Mouse (Mus musculus): ENCODE results near the gene Retreg3.
A peak's percentile ranks its signal among the peaks of the same experiment; 100 is the strongest.

Gene Retreg3

DNA sequence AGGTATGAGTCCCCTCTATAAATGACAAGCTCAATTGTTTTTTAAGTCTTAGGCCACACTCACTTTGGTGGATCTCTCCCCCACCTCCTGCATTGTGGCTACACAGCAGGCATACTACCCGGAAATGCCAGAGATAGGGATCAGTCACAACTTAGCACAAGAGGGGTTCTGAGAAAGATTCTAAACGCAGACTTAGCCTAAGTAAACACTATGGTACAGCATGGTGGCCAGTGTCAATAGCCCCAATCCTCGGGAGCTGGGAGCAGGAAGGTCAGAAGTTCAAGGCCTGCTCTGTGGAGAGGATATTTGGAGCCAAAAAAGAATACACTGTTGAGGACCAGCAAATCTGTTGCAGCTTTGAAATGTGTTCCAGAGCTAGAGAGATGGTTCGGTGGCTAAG, 1.6 kb downstream of the Retreg3 start:
- peak; percentile 47 for DNase-seq (ENCODE audit: low read depth)

DNA sequence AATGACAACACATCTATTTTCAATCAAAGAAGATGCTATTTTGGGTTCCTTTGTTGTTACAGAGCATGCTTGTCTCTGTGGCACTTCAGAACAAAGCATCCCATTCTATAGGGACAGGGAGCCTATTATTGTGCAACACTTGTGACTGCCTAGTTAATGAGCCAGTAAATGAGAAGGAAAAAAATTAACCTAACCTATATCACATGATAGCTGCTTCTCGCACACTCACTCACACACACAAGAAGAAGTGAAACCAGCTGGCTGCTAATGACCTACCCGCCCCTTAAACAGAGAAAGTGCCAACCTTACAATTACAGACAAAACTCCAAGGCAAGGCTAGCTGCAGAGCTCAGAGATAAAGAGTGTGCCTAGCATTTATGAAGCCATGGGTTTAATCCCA, 4.1 kb downstream of the Retreg3 start:
- DNase-seq (ENCODE audit: low read depth): no peak

DNA sequence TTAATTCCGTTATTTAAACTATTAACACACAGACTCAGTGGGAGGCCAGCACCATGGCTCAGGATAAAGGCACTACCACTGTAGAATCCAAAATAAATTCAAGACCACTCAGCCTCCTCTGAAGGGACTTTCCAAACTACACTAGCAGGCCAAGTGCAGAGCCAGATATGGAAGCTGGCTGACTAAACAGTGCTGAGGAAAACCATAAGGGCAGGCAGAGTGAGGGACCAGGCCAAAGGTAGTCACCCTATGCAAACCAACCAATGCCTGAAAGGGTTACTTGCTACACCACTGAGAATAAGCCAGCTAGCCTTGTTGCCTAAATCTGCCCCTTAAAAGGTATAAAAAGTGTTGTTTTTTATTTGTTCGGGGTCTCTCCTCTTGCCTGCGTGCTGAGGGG, 7.5 kb downstream of the Retreg3 start:
- no peak for DNase-seq (ENCODE audit: low read depth)

GRCm38 (mm10) chr11:101111178-101111577, 8.5 kb downstream of the Retreg3 start:
- DNase-seq (ENCODE audit: low read depth): no peak

DNA sequence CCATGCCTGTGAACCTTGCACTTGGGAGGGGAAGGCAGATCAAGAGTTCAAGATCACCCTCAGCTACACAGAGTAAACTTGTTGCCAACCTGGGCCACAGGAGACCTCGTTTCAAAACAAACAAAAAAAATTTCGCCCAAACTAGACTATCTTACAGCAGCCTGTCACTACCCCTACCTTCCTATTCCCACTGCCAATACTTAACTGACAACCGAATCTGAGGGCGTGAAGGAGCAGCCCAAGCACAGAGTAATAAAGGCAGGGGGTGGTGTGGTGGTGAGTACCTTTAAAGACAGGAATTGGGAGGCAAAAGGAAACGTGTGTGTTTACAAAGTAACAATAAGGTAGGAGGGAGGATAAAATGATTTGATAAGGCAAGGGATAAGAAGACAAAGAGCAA, 9.0 kb downstream of the Retreg3 start:
- no peak for DNase-seq (ENCODE audit: low read depth)

GRCm38 (mm10) chr11:101109351-101109750, 10.3 kb downstream of the Retreg3 start:
- DNase-seq (ENCODE audit: low read depth): no peak

GRCm38 (mm10) chr11:101103011-101103410, 16.7 kb downstream of the Retreg3 start:
- no peak for DNase-seq (ENCODE audit: low read depth)

GRCm38 (mm10) chr11:101098231-101098630, 21.5 kb downstream of the Retreg3 start:
- no peak for DNase-seq (ENCODE audit: low read depth)

DNA sequence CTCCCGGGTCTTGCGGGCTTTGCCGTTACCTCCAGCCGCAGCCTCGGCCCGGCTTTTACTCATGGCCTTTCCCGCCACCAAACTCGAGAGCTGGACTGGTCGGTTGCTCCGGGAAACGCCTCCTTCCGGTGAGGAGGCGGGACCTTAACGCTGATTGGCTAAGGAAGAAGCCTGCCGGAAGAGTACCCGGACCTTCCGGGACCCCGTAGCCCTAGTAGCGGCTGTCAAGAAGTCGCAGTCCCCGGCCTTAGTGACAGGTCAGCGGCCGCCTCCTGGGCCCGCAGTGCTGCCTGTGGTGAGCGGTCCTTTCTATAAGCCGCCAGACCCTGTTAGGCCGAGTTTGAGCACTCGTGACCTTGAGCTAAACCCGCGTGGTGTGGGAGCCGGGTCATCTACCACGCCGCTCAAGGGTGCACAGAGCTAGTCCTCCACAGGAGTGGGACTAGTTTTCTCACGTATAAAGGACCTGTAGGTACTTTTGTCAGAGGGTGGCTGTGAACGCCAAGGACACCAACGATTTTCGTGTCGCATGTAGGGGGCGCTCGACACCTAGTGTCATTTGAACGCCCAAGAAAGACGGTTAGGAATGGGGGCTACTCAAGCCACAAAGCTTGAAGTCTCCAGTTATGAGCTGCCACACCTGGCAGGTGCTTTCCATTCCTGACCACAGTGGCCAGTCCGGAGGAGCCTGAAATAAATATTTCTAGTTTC, 24.2 kb downstream of the Retreg3 start, which contains the start of gene Psmc3ip:
Gene Psmc3ip (minus strand): TSS at position 123 of the 711 bp plus-strand sequence.
- DNase-seq (ENCODE audit: low read depth): peak; percentile 96

DNA sequence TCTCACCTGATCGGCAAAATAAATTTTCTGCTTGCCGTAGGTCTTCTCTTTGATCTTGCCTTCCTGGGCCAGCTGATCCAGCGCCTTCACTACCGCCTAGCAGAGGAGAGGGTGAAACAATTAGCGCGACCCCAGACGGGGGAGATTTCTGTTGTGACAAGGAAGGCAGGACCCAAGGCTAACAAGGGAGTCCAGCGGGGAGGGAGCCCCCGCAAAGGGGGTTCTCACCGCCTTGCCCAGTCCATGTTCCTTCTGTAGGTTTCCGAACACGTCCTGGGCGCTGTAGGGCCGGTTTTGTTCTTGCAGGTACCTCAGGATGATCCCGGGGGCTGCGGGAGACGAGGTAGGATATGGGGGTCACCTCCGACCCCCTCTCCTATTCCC, 24.8 kb downstream of the Retreg3 start:
- DNase-seq (ENCODE audit: low read depth): no peak

- no peak for DNase-seq (ENCODE audit: low read depth)
These were observed 29.8 kb downstream of the Retreg3 start for GRCm38 (mm10) chr11:101089931-101090330.

- DNase-seq (ENCODE audit: low read depth): no peak
These were observed 32.0 kb downstream of the Retreg3 start for GRCm38 (mm10) chr11:101087682-101088055.

DNA sequence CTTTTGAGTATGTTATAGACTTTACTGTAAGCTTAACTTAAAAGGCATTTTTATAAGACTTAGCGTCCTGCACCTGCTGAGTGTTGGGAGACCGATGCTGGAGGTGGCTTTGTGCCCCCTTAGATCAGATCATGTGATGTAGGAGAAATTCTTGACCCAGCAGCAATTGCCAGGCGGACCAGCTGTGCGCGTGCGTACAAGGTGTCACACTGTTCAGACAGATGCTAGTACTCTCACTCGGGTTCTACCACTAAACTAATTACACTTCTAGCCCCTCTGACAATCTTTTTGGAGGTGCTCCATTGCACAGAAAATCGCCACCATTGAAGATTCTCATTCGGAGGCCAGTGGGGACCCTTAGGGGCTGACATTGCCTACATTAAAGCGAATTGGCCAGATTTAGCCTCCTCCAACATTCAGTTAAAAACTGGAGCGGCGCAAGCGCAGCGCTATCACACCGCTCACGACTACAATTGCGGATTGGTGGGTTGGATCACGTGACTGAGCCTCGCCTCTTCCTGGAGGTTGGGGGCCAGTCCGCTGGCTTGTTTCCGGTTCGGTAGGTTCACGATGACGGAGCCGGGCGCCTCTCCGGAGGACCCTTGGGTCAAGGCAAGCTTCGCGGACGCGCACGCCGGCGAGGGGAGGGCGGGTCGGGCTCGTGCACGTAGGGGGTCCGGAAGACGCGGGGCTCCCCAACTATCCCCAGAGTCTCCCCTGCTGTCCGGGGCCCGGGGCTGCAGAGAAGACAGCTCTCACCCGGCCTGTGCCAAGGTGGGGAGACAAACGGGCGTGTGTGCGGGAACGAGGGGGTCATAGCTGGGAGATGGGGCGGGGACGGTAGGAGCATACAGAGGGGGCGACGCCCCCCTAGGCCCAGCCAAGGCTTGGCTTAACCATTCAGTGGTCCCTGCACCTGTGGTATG, 32.7 kb downstream of the Retreg3 start, which contains the start of gene Mlx:
Gene Mlx (plus strand): TSS at position 522 of the 926 bp plus-strand sequence.
- DNase-seq (ENCODE audit: low read depth): peak; percentile 96

DNA sequence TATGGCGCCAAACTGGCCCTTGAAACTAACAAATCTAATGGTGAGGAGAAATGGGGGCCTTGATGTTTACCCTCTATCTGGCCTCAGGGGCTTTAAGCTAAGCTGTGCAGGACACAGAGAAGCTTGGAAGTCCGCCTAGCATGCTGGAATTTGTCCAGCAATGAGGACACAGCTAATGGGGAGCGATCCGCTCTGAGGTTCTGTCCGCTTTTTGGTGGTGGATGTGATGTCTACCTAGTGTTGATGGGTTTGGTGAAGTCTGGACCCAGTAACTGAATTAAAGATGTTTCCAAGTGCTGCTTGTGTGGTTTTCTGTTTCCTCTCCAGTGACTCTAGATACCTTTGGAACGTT, 33.4 kb downstream of the Retreg3 start:
- no peak for DNase-seq (ENCODE audit: low read depth)

DNA sequence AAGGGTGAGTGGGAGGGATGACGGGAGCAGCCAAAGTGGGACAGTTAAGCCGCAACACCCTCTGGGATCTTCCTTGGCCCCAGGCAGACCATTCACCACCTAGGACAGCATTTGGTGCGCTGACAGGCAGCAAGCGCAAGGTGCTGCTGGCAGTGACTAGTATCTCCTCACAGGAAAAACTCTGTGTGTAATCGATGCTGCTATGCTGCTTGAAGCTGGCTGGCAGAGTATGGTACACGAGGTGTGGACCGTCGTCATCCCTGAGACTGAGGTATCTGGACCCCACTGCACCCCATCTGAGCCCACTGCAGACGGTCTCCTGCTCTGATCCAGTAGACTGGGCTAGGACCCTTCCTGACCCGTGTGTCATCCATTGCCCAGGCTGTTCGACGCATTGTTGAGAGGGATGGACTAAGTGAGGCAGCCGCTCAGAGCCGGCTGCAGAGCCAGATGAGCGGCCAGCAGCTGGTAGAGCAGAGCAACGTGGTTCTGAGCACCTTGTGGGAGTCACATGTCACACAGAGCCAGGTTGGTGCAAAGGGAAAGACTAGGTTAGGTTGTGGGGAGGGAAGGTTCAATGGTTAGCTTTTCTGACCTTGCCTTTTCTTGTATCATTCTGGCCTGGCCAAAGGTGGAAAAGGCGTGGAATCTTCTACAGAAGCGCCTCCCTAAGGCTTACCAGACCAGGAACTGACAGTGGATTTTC, 33.9 kb downstream of the Retreg3 start:
- DNase-seq (ENCODE audit: low read depth): no peak

DNA sequence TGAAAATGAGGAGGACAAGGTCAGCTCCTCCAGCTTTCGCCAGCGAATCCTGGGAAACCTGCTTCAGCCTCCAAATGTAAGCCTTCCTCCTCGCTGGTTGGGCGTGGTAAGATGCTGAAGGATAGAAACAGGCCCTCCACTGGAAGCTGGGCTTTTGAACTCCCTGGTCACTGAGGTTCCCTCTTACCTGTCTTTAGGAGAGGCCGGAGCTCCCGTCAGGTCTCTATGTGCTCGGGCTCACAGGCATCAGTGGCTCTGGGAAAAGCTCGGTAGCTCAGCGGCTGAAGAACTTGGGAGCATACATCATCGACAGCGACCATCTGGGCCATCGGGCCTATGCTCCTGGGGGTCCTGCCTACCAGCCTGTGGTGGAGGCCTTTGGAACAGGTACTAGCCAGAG, 34.9 kb downstream of the Retreg3 start:
- DNase-seq (ENCODE audit: low read depth): no peak

DNA sequence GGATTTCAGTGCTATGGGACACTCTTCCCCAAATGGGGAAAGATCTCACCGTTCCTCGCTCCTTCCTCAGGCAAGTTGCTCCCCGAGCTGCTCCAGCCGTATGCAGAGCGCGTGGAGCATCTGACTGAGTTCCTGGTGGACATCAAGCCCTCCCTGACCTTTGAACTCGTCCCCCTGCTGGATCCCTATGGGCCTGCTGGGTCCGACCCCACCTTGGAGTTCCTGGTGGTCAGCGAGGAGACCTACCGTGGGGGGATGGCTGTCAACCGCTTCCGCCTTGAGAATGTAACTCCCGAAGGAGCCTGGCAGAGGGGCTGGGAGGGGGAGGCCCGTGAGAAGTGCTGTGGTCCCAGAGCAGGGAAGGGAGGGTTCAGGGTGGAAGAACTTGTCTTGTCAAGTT, 35.4 kb downstream of the Retreg3 start:
- DNase-seq (ENCODE audit: low read depth): no peak

- no peak for DNase-seq (ENCODE audit: low read depth)
These were observed 36.5 kb downstream of the Retreg3 start for GRCm38 (mm10) chr11:101083083-101083697.

GRCm38 (mm10) chr11:101082208-101083082, 37.2 kb downstream of the Retreg3 start, which contains the start of gene Coasy:
TSS of gene Coasy (plus strand) at chr11:101082565.
- peak; percentile 95 for DNase-seq (ENCODE audit: low read depth)

- DNase-seq (ENCODE audit: low read depth): no peak
These were observed 38.0 kb downstream of the Retreg3 start for GRCm38 (mm10) chr11:101081659-101082058.

DNA sequence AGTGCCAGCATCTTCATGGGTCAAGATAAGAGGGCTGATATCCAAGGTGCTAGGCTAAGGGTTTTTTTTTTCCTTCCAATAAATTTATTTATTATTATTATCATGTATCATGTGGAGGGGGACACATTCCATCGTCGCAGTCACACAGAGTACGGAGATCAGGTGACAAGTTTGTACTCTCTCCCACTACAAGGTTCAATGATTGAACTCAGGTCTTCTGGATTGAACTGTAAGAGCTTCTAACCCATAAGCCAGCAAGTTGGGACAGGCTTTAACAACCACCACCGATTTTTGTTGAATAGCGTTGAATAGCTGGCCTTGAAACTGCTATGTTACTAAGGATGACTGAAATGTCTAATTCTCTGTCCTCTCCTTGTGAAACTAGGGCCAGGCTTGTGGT, 39.3 kb downstream of the Retreg3 start:
- DNase-seq (ENCODE audit: low read depth): no peak

All from induced T-regulatory cell, adult 2 months (primary cell).